Mouse (Mus musculus) midbrain, embryonic 15.5 days (tissue): ENCODE results near the gene Ski. TPM values are rescaled to one million over a fixed set of nuclear protein-coding genes. Genes with fewer than 3 reads are reported as not detected.

Source experiments
- ATAC-seq: fragments of 200-750 bp; cut with Nextera tagmentation; replicated peaks from 2 replicates; pipeline ENCODE4 v1.8.0; 2017; ENCODE audit warnings: moderate TSS enrichment
- H3K27ac ChIP-seq: fragments of 300-500 bp; sonication (generic); 2 replicates; pipeline ENCODE4 v1.5.1; 2015; ENCODE audit warnings: mild to moderate bottlenecking, inconsistent platforms
- H3K27me3 ChIP-seq: fragments of 300-500 bp; sonication (generic); replicated peaks from 2 replicates; pipeline ENCODE4 v1.6.1; 2015; ENCODE audit warnings: inconsistent platforms
- H3K36me3 ChIP-seq: fragments of 300-500 bp; sonication (generic); replicated peaks from 2 replicates; pipeline ENCODE4 v1.6.1; 2015; ENCODE audit warnings: inconsistent platforms
- H3K4me1 ChIP-seq: fragments of 300-500 bp; sonication (generic); 2 replicates; pipeline ENCODE4 v1.6.1; 2015; ENCODE audit warnings: inconsistent platforms
- H3K4me2 ChIP-seq: fragments of 300-500 bp; sonication (generic); 2 replicates; pipeline ENCODE4 v1.6.1; 2015; ENCODE audit warnings: inconsistent platforms, mild to moderate bottlenecking, moderate library complexity
- H3K4me3 ChIP-seq: fragments of 300-500 bp; sonication (generic); 2 replicates; pipeline ENCODE4 v1.5.1; 2015; ENCODE audit warnings: mild to moderate bottlenecking, inconsistent platforms
- H3K9ac ChIP-seq: fragments of 300-500 bp; sonication (generic); 2 replicates; pipeline ENCODE4 v1.6.1; 2015; ENCODE audit warnings: mild to moderate bottlenecking, inconsistent platforms
- H3K9me3 ChIP-seq: fragments of 300-500 bp; sonication (generic); 2 replicates; pipeline ENCODE4 v1.6.1; 2016; ENCODE audit warnings: inconsistent platforms
- WGBS: fragments of 180-500 bp; shearing (Covaris S2); methylation state at CpG from one replicate; pipeline ENCODE4 v1.1.7; 2015; ENCODE audit warnings: mixed read lengths; 5-methylcytosine and 5-hydroxymethylcytosine counted together
- polyA plus RNA-seq: library from polyadenylated mRNA; unstranded; fragments of >200 nt; fragmentation: Nextera tagmentation; extraction: Ambion mirVana; gene quantifications from 2 replicates; pipeline ENCODE4 v1.2.1, GENCODE M21; 2015

The Ski gene
- polyA plus RNA-seq, 1 experiment from 2014 or later: 10.8 TPM

DNA sequence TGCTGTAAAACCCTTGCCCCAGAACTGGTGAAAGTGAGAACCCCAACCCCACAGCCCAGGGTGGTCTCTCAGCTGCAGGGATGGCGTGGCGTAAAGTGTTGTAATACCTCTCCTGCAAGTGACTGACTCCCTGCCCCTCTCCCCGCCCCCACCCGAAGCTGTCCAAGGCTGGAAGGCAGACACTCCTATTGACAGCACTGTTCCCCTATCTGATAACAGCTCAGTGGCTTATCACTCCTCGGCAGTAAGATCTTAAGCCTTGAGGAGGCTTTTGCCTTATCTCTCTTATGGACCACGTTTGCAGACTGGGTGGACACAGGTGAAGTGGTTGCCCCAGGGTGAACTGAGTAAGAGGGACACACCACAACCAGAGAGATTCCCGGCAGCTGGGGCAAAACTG lies 97.1 kb downstream of the Ski start:
- WGBS: 59% methylated on average over 7 of the region's 7 CpGs
- Histone ChIP-seq H3K27ac (no peak overlapping the region), H3K36me3 (no peaks in the 10 kb centered on the region), H3K27me3 (no peaks in the 10 kb centered on the region), H3K9me3 (no peaks in the 10 kb centered on the region), H3K9ac (no peak overlapping the region), H3K4me1 (peaks cover 31% of the 10 kb centered on the region), H3K4me3 (no peak overlapping the region), H3K4me2 (no peak overlapping the region)
- no peak for ATAC-seq

DNA sequence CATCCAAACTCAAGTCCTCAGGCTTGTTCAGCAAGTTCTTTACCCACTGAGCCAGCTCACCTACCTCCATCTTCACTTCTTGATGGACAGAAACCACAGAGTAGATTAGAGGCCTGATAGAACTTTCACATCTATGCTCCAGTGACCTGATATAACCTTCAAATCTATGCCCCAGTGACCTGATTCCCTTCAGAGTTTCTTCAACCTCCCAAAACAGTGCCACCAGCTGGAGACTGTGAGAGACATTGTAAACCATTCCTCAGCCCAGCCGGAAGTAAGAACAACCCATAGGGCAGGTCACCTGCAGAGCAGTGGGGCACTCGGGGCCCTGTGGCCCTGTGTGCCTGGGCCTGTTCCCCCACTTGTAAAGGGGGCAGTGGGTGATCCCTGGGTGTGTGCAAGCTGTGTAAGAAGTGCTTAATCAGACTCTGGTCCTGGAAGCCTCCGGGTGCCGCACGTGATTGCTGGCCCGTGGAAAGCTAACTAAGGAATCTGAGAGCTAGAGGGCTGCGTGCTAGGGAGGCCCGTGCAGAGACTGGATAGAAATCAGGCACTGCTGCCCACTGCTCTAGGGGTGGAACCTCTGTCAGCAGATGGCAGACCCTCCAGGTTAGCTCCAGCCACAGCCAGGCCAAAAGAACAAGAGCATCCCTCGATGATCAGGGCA lies 98.4 kb downstream of the Ski start:
- no peak overlapping the region for H3K9ac ChIP-seq
- no peaks in the 10 kb centered on the region for H3K36me3 ChIP-seq
- H3K4me1 ChIP-seq: peaks cover 21% of the 10 kb centered on the region
- no peaks in the 10 kb centered on the region for H3K9me3 ChIP-seq
- 75% methylated on average over 9 of the region's 9 CpGs for WGBS
- H3K4me3 ChIP-seq: no peak overlapping the region
- no peak overlapping the region for H3K4me2 ChIP-seq
- no peaks in the 10 kb centered on the region for H3K27me3 ChIP-seq
- H3K27ac ChIP-seq: no peak overlapping the region
- no peak for ATAC-seq

DNA sequence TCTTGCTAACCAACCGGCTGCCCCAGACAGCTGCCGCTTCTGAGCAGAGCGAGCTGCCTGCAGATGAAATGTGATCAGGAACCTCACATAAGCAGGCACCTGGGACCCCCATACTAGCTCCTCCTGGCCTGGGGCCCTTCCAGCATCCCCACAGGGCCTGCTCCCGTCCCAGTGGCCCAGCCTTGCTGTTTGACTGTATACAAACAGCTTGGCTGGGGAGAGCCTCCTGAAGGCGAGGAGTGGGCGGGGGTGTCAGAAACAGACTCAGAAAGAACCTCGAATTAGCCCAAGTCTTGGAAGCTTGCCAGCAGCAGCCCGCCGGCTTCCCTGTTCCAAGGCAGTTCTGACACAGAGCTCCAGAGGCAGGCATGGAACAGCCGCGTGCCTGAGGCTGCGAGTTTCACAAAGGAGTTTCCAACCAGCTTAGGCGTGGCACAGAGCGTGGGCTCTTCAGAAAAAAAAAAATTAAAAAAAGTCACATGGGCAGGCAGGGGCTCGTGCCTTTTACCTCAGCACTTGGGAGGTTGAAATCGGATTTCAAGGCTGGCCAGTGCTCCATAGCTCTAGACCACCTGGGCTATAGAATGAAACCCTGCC lies 99.8 kb downstream of the Ski start:
- 16% methylated on average over 16 of the region's 16 CpGs for WGBS
- Histone ChIP-seq H3K4me1 (peaks cover 22% of the 10 kb centered on the region), H3K4me2 (no peak overlapping the region), H3K4me3 (no peak overlapping the region), H3K27me3 (no peaks in the 10 kb centered on the region), H3K36me3 (no peaks in the 10 kb centered on the region), H3K9ac (no peak overlapping the region), H3K9me3 (no peaks in the 10 kb centered on the region), H3K27ac (peak overlapping the region; percentile 53)
- ATAC-seq: peak; percentile 75

- H3K4me3 ChIP-seq: no peak overlapping the region
- no peaks in the 10 kb centered on the region for H3K36me3 ChIP-seq
- no peaks in the 10 kb centered on the region for H3K9me3 ChIP-seq
- ATAC-seq: no peak
- no peaks in the 10 kb centered on the region for H3K27me3 ChIP-seq
- H3K27ac ChIP-seq: peak overlapping the region; percentile 53; the same call in 1 of the 2 replicates
- WGBS: 81% methylated on average over 6 of the region's 6 CpGs
- H3K9ac ChIP-seq: no peak overlapping the region
- no peak overlapping the region for H3K4me2 ChIP-seq
- H3K4me1 ChIP-seq: peaks cover 22% of the 10 kb centered on the region
Observed at GRCm38 (mm10) chr4:155121915-155122443, 100.4 kb downstream of the Ski start.

- Histone ChIP-seq H3K4me3 (no peak overlapping the region), H3K27me3 (no peaks in the 10 kb centered on the region), H3K4me2 (no peak overlapping the region), H3K9me3 (no peaks in the 10 kb centered on the region), H3K27ac (no peak overlapping the region), H3K9ac (no peak overlapping the region), H3K4me1 (peaks cover 18% of the 10 kb centered on the region), H3K36me3 (no peaks in the 10 kb centered on the region)
- 88% methylated on average over 6 of the region's 6 CpGs for WGBS
- no peak for ATAC-seq
Observed at GRCm38 (mm10) chr4:155121222-155121621, 101.2 kb downstream of the Ski start.

- WGBS: 88% methylated on average over 5 of the region's 5 CpGs
- no peak for ATAC-seq
Observed at GRCm38 (mm10) chr4:155120583-155120982, 101.8 kb downstream of the Ski start.

DNA sequence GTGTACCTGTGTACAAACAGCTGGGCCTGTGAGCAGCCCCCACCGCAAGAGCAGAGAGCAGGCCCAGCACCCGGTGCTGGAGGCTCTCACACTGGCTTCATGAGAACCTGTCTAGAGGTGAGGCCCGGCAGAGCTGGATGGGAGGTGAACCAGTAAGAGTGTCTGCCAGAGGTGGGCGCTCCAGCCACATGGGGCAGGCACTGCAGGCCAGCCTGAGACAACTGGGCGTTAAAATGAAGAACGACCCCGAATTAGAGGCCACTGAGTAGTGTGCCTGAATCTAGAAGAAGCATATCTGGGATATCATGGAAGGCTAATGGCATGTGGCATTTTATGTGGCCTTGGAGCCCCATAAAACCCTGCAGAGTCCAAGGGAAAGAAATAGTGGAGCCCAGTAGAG lies 102.4 kb downstream of the Ski start:
- no peaks in the 10 kb centered on the region for H3K27me3 ChIP-seq
- peaks cover 18% of the 10 kb centered on the region for H3K4me1 ChIP-seq
- H3K9ac ChIP-seq: no peak overlapping the region
- H3K36me3 ChIP-seq: no peaks in the 10 kb centered on the region
- H3K4me2 ChIP-seq: no peak overlapping the region
- ATAC-seq: no peak
- WGBS: 88% methylated on average over 7 of the region's 7 CpGs
- no peak overlapping the region for H3K27ac ChIP-seq
- H3K9me3 ChIP-seq: no peaks in the 10 kb centered on the region
- no peak overlapping the region for H3K4me3 ChIP-seq

More at GRCm38 (mm10) chr4:155120583-155120982, 101.8 kb downstream of the Ski start:
- Histone ChIP-seq H3K4me1 (peaks cover 18% of the 10 kb centered on the region), H3K36me3 (no peaks in the 10 kb centered on the region), H3K4me3 (no peak overlapping the region), H3K4me2 (no peak overlapping the region), H3K27ac (no peak overlapping the region), H3K27me3 (no peaks in the 10 kb centered on the region), H3K9ac (no peak overlapping the region), H3K9me3 (no peaks in the 10 kb centered on the region)

DNA sequence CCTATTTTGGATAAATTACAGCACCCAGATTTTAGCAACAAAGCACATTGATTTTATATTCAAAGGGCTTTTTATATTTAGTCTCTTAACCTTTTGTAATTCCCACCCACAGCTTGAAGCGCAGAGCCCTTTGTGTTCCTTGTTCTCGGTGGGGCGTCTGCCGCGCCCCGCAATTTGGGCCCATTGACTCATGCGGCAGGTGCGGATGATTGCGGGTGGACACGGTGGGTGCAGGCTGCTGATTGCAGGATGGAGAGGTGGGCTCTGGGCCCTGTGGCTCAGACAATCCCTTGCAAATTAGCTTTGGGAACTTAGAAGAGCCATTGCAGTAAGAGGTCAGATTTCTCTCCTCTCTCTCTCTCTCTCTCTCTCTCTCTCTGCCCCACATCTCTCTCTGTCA lies 104.1 kb downstream of the Ski start:
- H3K4me3 ChIP-seq: no peak overlapping the region
- WGBS: 55% methylated on average over 10 of the region's 10 CpGs
- H3K27me3 ChIP-seq: no peaks in the 10 kb centered on the region
- H3K9me3 ChIP-seq: no peaks in the 10 kb centered on the region
- H3K4me2 ChIP-seq: no peak overlapping the region
- H3K27ac ChIP-seq: no peak overlapping the region
- H3K9ac ChIP-seq: no peak overlapping the region
- no peaks in the 10 kb centered on the region for H3K36me3 ChIP-seq
- H3K4me1 ChIP-seq: peaks cover 18% of the 10 kb centered on the region
- no peak for ATAC-seq

GRCm38 (mm10) chr4:155117396-155117978 lies 104.9 kb downstream of the Ski start:
- Histone ChIP-seq H3K27me3 (no peaks in the 10 kb centered on the region), H3K4me3 (no peak overlapping the region), H3K4me2 (no peak overlapping the region), H3K36me3 (no peaks in the 10 kb centered on the region), H3K27ac (no peak overlapping the region), H3K9me3 (no peaks in the 10 kb centered on the region), H3K9ac (no peak overlapping the region), H3K4me1 (peaks cover 10% of the 10 kb centered on the region)
- WGBS: 83% methylated on average over 6 of the region's 6 CpGs
- ATAC-seq: no peak

GRCm38 (mm10) chr4:155116607-155117006 lies 105.8 kb downstream of the Ski start:
- no peak overlapping the region for H3K27ac ChIP-seq
- 84% methylated on average over 4 of the region's 4 CpGs for WGBS
- 0 out of 2 replicates have a peak, but pooled peaks cover 3% of the 10 kb centered on the region for H3K4me1 ChIP-seq
- no peak overlapping the region for H3K9ac ChIP-seq
- H3K36me3 ChIP-seq: no peaks in the 10 kb centered on the region
- no peaks in the 10 kb centered on the region for H3K27me3 ChIP-seq
- H3K4me3 ChIP-seq: no peak overlapping the region
- H3K4me2 ChIP-seq: no peak overlapping the region
- ATAC-seq: no peak
- H3K9me3 ChIP-seq: no peaks in the 10 kb centered on the region

- Histone ChIP-seq H3K4me2 (no peak overlapping the region), H3K36me3 (no peaks in the 10 kb centered on the region), H3K27ac (no peak overlapping the region), H3K9ac (no peak overlapping the region), H3K9me3 (no peaks in the 10 kb centered on the region), H3K27me3 (no peaks in the 10 kb centered on the region), H3K4me3 (no peak overlapping the region), H3K4me1 (0 out of 2 replicates have a peak, but pooled peaks cover 3% of the 10 kb centered on the region)
- WGBS: 57% methylated on average over 8 of the region's 8 CpGs
- ATAC-seq: no peak
Observed at GRCm38 (mm10) chr4:155113766-155114410, 108.5 kb downstream of the Ski start.

GRCm38 (mm10) chr4:155109471-155109870 lies 112.9 kb downstream of the Ski start:
- no peak overlapping the region for H3K4me3 ChIP-seq
- no peaks in the 10 kb centered on the region for H3K4me1 ChIP-seq
- H3K36me3 ChIP-seq: no peaks in the 10 kb centered on the region
- 85% methylated on average over 5 of the region's 5 CpGs for WGBS
- no peaks in the 10 kb centered on the region for H3K27me3 ChIP-seq
- no peak overlapping the region for H3K9ac ChIP-seq
- ATAC-seq: no peak
- H3K27ac ChIP-seq: no peak overlapping the region
- no peak overlapping the region for H3K4me2 ChIP-seq
- H3K9me3 ChIP-seq: no peaks in the 10 kb centered on the region
